In genomic region chr17:56218377-56219191, GRCm38 (mm10) we compare ENCODE assay signal across 8 mouse cellular contexts. TPM values are rescaled to one million over a fixed set of nuclear protein-coding genes. Genes with fewer than 3 reads are reported as not detected.
DNase-seq lines count a peak whose midpoint lies in the region; ATAC-seq and TF ChIP-seq lines count a peak whose summit lies in the region.

TSS of gene Dpp9 (minus strand) at chr17:56218905.

- under 1% methylated on average over 75 of the region's 78 CpGs for WGBS in forebrain, embryonic 16.5 days
- 2% methylated on average over 77 of the region's 78 CpGs for WGBS in lung, embryonic 14.5 days
- WGBS in olfactory bulb, adult 2 months = under 1% methylated on average over 74 of the region's 78 CpGs
- WGBS in thymus, adult 2 months = 1% methylated on average over 78 of the region's 78 CpGs

- peak within 1 kb of the TSS; percentile 86 for H3K27ac ChIP-seq in forebrain, embryonic 16.5 days (ENCODE audit: low read length)
- H3K27ac ChIP-seq in layer of hippocampus, adult 2 months = peak within 1 kb of the TSS; percentile 98
- H3K27ac ChIP-seq in lung, embryonic 14.5 days (ENCODE audit: low read depth) = peak within 1 kb of the TSS; percentile 88
- peak within 1 kb of the TSS; percentile 85 for H3K27ac ChIP-seq in olfactory bulb, adult 2 months (ENCODE audit: insufficient read depth, low read depth, low read length)
- H3K27ac ChIP-seq in thymus, adult 2 months (ENCODE audit: control insufficient read depth, insufficient read depth, low read length) = peak within 1 kb of the TSS; percentile 22; the same call in 1 of the 2 replicates

- ATAC-seq in G1E (ENCODE audit: extremely low read depth, insufficient number of reproducible peaks, low FRiP score, poor library complexity, severe bottlenecking) = peak; percentile 100
- peak; percentile 99 for ATAC-seq in forebrain, embryonic 16.5 days
- ATAC-seq in lung, embryonic 14.5 days (ENCODE audit: insufficient read depth) = peak; percentile 100

- peak within 1 kb of the TSS; percentile 85 for H3K9ac ChIP-seq in forebrain, embryonic 16.5 days (replicated peaks; ENCODE audit: low read depth, low read length)
- H3K9ac ChIP-seq in lung, embryonic 14.5 days = peak within 1 kb of the TSS; percentile 81

- peak; percentile 73 for TF ChIP-seq POLR2A in olfactory bulb, adult 2 months (IDR thresholded peaks at IDR 0.05; ENCODE audit: insufficient read depth, low read depth, low read length)
- TF ChIP-seq POLR2A in thymus, adult 2 months (IDR thresholded peaks at IDR 0.05; ENCODE audit: control insufficient read depth, extremely low read depth, insufficient read depth, low read length, poor library complexity) = peak; percentile 50; the same call in 1 of the 2 replicates

- H3K27me3 ChIP-seq in G1E (ENCODE audit: insufficient read depth, low read length) = peaks cover 4% of the 10 kb centered on the region
- H3K27me3 ChIP-seq in forebrain, embryonic 16.5 days (replicated peaks; ENCODE audit: control insufficient read depth, insufficient read depth, low read length) = no peaks in the 10 kb centered on the region
- no peaks in the 10 kb centered on the region for H3K27me3 ChIP-seq in lung, embryonic 14.5 days (ENCODE audit: insufficient read depth, low read length)
- H3K27me3 ChIP-seq in thymus, adult 2 months (ENCODE audit: control insufficient read depth, insufficient read depth, low read length) = no peaks in the 10 kb centered on the region

- peak within 1 kb of the TSS; percentile 95 for H3K4me2 ChIP-seq in forebrain, embryonic 16.5 days (ENCODE audit: low read length)
- H3K4me2 ChIP-seq in lung, embryonic 14.5 days = peak within 1 kb of the TSS; percentile 88

- H3K4me3 ChIP-seq in G1E (ENCODE audit: low read depth, low read length) = peak within 1 kb of the TSS; percentile 91
- peak within 1 kb of the TSS; percentile 85 for H3K4me3 ChIP-seq in forebrain, embryonic 16.5 days (replicated peaks; ENCODE audit: low read length)
- peak within 1 kb of the TSS; percentile 71 for H3K4me3 ChIP-seq in layer of hippocampus, adult 2 months
- peak within 1 kb of the TSS; percentile 82 for H3K4me3 ChIP-seq in lung, embryonic 14.5 days (ENCODE audit: low read depth, low read length)
- H3K4me3 ChIP-seq in olfactory bulb, adult 2 months (ENCODE audit: insufficient read depth, low read depth, low read length) = peak within 1 kb of the TSS; percentile 92
- H3K4me3 ChIP-seq in thymus, adult 2 months (ENCODE audit: control insufficient read depth, insufficient read depth, low read length) = peak within 1 kb of the TSS; percentile 76

- peaks cover 35% of the 10 kb centered on the region for H3K4me1 ChIP-seq in G1E (ENCODE audit: insufficient read depth, low read depth, low read length)
- H3K4me1 ChIP-seq in forebrain, embryonic 16.5 days (replicated peaks; ENCODE audit: control insufficient read depth, insufficient read depth, low read length) = peaks cover 31% of the 10 kb centered on the region
- H3K4me1 ChIP-seq in lung, embryonic 14.5 days (ENCODE audit: insufficient read depth) = peaks cover 11% of the 10 kb centered on the region; the same call in 1 of the 2 replicates
- peaks cover 25% of the 10 kb centered on the region for H3K4me1 ChIP-seq in olfactory bulb, adult 2 months (ENCODE audit: control insufficient read depth, insufficient read depth, low read length)
- peaks cover 17% of the 10 kb centered on the region for H3K4me1 ChIP-seq in thymus, adult 2 months (replicated peaks; ENCODE audit: control insufficient read depth, insufficient read depth, low read length)

- DNase-seq in G1E (ENCODE audit: low spot score) = peak; percentile 99
- peak; percentile 90 to 94 for DNase-seq in cerebellum, adult 18-20 months
- peak; percentile 83 to 89 for DNase-seq in heart, postnatal 36 days
- DNase-seq in layer of hippocampus, adult 2 months (ENCODE audit: low spot score in 2 of 2) = peak; percentile 89 to 93
- DNase-seq in lung, embryonic 14.5 days = peak; percentile 96
- peak; percentile 87 for DNase-seq in thymus, adult 2 months

- intact Hi-C loops in heart, postnatal 36 days (cut with DNase I) = loop anchor here (2.0 kb wide), 1 partner anchor 56 kb away; the partner anchor contains the start of gene Tnfaip8l1

- H3K9me3 ChIP-seq in G1E (replicated peaks) = no peaks in the 10 kb centered on the region
- no peaks in the 10 kb centered on the region for H3K9me3 ChIP-seq in forebrain, embryonic 16.5 days (ENCODE audit: control insufficient read depth, low read length)
- H3K9me3 ChIP-seq in lung, embryonic 14.5 days (ENCODE audit: low read depth, low read length) = no peaks in the 10 kb centered on the region

- no peak for TF ChIP-seq CTCF in G1E (IDR thresholded peaks at IDR 0.05; ENCODE audit: low read depth, low read length)
- peak; percentile 66 for TF ChIP-seq CTCF in layer of hippocampus, adult 2 months (conservative IDR thresholded peaks at IDR 0.05)
- TF ChIP-seq CTCF in lung, embryonic 14.5 days (IDR thresholded peaks at IDR 0.05; ENCODE audit: low read depth) = peak; percentile 45
- no peak for TF ChIP-seq CTCF in olfactory bulb, adult 2 months (IDR thresholded peaks at IDR 0.05; ENCODE audit: insufficient read depth, low read depth, low read length)
- TF ChIP-seq CTCF in thymus, adult 2 months (IDR thresholded peaks at IDR 0.05; ENCODE audit: borderline replicate concordance, control insufficient read depth, extremely low read depth, insufficient read depth, low read length, poor library complexity) = no peak

- peaks cover 39% of the 10 kb centered on the region for H3K36me3 ChIP-seq in G1E (replicated peaks)
- no peaks in the 10 kb centered on the region for H3K36me3 ChIP-seq in forebrain, embryonic 16.5 days (ENCODE audit: control insufficient read depth, insufficient read depth)
- 0 out of 2 replicates have a peak, but pooled peaks cover 3% of the 10 kb centered on the region for H3K36me3 ChIP-seq in lung, embryonic 14.5 days (ENCODE audit: insufficient read depth)
- H3K36me3 ChIP-seq in thymus, adult 2 months (ENCODE audit: control insufficient read depth, insufficient read depth, low read length) = no peaks in the 10 kb centered on the region

RNA-seq across cellular contexts. Expression of gene Dpp9, which starts in this region (rescaled TPM):
- total RNA-seq in G1E (2014; fragmentation: Nextera tagmentation) (22.4 and 26.8 TPM in 2 replicates), G1E (2017) (13.0 and 14.4 TPM in 2 replicates)
- 61.8 and 62.4 TPM in 2 replicates for polyA plus RNA-seq in G1E (2012)
- 32.1 and 32.3 TPM in 2 replicates for polyA plus RNA-seq in forebrain, embryonic 16.5 days (2015; fragmentation: Nextera tagmentation; extraction: Ambion mirVana)
- 10 to 100 TPM; 38.4 to 43.0 TPM for total RNA-seq in heart, postnatal 36 days (2021)
- total RNA-seq in layer of hippocampus, adult 2 months (2021) = 10 to 100 TPM; 65.3 to 66.1 TPM
- 37.9 and 41.3 TPM in 2 replicates for polyA plus RNA-seq in lung, embryonic 14.5 days (2014; fragmentation: Nextera tagmentation; extraction: Ambion mirVana)
- not detected in 2 replicates for polyA plus RNA-seq in olfactory bulb, adult 2 months (2012; ENCODE audit: insufficient read depth, insufficient read length, low replicate concordance, missing spikeins)
- polyA plus RNA-seq in thymus, adult 2 months (2012; rRNA removed) = 85.6 and 95.2 TPM in 2 replicates

Comparison
In these comparisons a context has a peak if more than half of its experiments do, and no peak if none do; other contexts are left out.
1. Peak in every context shown above with its lines: DNase-seq, ATAC-seq, H3K4me3 ChIP-seq and H3K27ac ChIP-seq.
2. CTCF ChIP-seq: peak in layer of hippocampus, adult 2 months (single experiment) and lung, embryonic 14.5 days (single experiment); none in G1E (single experiment), olfactory bulb, adult 2 months (single experiment) and thymus, adult 2 months (single experiment).
3. H3K27ac ChIP-seq: peak in every context shown above with its lines; median percentile 98 in layer of hippocampus, adult 2 months; 88 in lung, embryonic 14.5 days; 86 in forebrain, embryonic 16.5 days; 85 in olfactory bulb, adult 2 months; 22 in thymus, adult 2 months.